Mouse (Mus musculus) embryonic facial prominence, embryonic 12.5 days (tissue): ENCODE measurements around the gene Ifrd2. TPM values are rescaled to one million over a fixed set of nuclear protein-coding genes. Genes with fewer than 3 reads are reported as not detected.

ENCODE experiments used
- ATAC-seq: fragments of 200-750 bp; cut with Nextera tagmentation; 2 replicates; pipeline ENCODE4 v1.8.0; 2017; ENCODE audit not compliant: insufficient number of reproducible peaks, insufficient read depth, low FRiP score, low TSS enrichment
- H3K27ac ChIP-seq: fragments of 300-500 bp; sonication (generic); 2 replicates; pipeline ENCODE4 v1.5.1; 2016; ENCODE audit warnings: mild to moderate bottlenecking
- H3K27me3 ChIP-seq: fragments of 300-500 bp; sonication (generic); 2 replicates; pipeline ENCODE4 v1.6.1; 2016; ENCODE audit warnings: mild to moderate bottlenecking, moderate library complexity
- H3K36me3 ChIP-seq: fragments of 300-500 bp; sonication (generic); 2 replicates; pipeline ENCODE4 v1.6.1; 2016; ENCODE audit warnings: mild to moderate bottlenecking
- H3K4me1 ChIP-seq: fragments of 300-500 bp; sonication (generic); 2 replicates; pipeline ENCODE4 v1.6.1; 2016
- H3K4me2 ChIP-seq: fragments of 300-500 bp; sonication (generic); replicated peaks from 2 replicates; pipeline ENCODE4 v1.6.1; 2016; ENCODE audit warnings: mild to moderate bottlenecking, moderate library complexity
- H3K4me3 ChIP-seq: fragments of 300-500 bp; sonication (generic); 2 replicates; pipeline ENCODE4 v1.5.1; 2016; ENCODE audit warnings: mild to moderate bottlenecking
- H3K9ac ChIP-seq: fragments of 300-500 bp; sonication (generic); 2 replicates; pipeline ENCODE4 v1.6.1; 2016; ENCODE audit warnings: mild to moderate bottlenecking, moderate library complexity
- H3K9me3 ChIP-seq: fragments of 300-500 bp; sonication (generic); 2 replicates; pipeline ENCODE4 v1.6.1; 2016; ENCODE audit warnings: mild to moderate bottlenecking, moderate library complexity
- WGBS: fragments of 180-500 bp; shearing (Covaris S2); methylation state at CpG from one replicate; pipeline ENCODE4 v1.1.7; 2016; 5-methylcytosine and 5-hydroxymethylcytosine counted together
- polyA plus RNA-seq: library from polyadenylated mRNA; unstranded; fragments of >200 nt; fragmentation: Nextera tagmentation; extraction: Ambion mirVana; gene quantifications from 2 replicates; pipeline ENCODE4 v1.2.1, GENCODE M21; 2016

Ifrd2 gene
- polyA plus RNA-seq, result 35.8 and 36.9 TPM in 2 replicates

DNA sequence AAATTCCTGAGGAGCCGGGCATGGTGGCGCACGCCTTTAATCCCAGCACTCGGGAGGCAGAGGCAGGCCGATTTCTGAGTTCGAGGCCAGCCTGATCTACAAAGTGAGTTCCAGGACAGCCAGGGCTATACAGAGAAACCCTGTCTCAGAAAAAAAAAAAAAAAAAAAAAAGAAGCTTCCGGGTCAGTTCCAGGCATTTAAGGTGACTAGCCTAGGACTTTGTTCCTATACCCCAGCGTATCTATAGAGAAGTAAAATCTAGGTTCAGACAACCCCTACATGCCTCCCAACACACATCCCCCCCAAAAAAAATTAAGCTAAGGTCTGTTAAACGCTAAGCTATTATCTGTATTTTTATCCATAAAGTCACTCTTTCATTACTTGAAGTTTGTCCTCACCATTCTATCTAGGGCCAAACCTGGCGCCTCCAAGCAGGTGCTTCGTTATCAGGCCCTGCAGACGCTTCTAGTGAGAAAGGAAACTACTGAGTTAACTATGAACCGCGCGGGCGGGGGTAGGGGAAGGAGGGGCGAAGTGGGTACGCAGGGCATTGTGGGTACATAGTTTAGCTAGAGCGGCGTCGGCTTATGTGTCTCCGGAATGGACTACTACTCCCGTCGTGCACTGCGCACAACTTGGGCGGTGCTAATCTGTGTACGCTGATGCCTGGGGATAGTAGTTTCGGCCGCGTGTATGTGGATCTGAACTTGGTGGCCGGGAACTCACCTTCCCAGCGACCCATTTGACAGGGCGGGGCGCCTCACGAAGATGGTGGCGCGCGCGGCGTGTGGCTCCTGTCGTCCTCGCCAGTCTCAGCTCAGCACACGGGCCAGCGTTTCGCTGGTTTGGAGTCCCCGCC lies at the start of gene Ifrd2:
TSS of gene Ifrd2 (plus strand) at position 669 of the 859 bp plus-strand sequence.
- Histone ChIP-seq H3K4me1 (peaks cover 14% of the 10 kb centered on the region), H3K9ac (peak within 1 kb of the TSS; percentile 57), H3K27me3 (no peaks in the 10 kb centered on the region), H3K4me2 (peak within 1 kb of the TSS; percentile 73), H3K36me3 (peaks cover 43% of the 10 kb centered on the region), H3K9me3 (no peaks in the 10 kb centered on the region), H3K27ac (peak within 1 kb of the TSS; percentile 46; the same call in 1 of the 2 replicates), H3K4me3 (peak within 1 kb of the TSS; percentile 85)
- peak; percentile 96 for ATAC-seq
- 14% methylated on average over 46 of the region's 46 CpGs for WGBS

- peaks cover 40% of the 10 kb centered on the region for H3K4me1 ChIP-seq
- H3K4me2 ChIP-seq, result no peak overlapping the region
- no peak for ATAC-seq
- no peaks in the 10 kb centered on the region for H3K27me3 ChIP-seq
- H3K9me3 ChIP-seq, result no peaks in the 10 kb centered on the region
- 93% methylated on average over 7 of the region's 7 CpGs for WGBS
- H3K27ac ChIP-seq, result no peak overlapping the region
- H3K4me3 ChIP-seq, result no peak overlapping the region
- no peak overlapping the region for H3K9ac ChIP-seq
- H3K36me3 ChIP-seq, result peaks cover 31% of the 10 kb centered on the region
These were observed 49.2 kb upstream of the Ifrd2 start for GRCm38 (mm10) chr9:107538231-107538630.

- Histone ChIP-seq H3K9ac (no peak overlapping the region), H3K4me3 (no peak overlapping the region), H3K9me3 (no peaks in the 10 kb centered on the region), H3K36me3 (peaks cover 35% of the 10 kb centered on the region), H3K4me1 (peaks cover 40% of the 10 kb centered on the region), H3K4me2 (no peak overlapping the region), H3K27ac (no peak overlapping the region), H3K27me3 (no peaks in the 10 kb centered on the region)
- no peak for ATAC-seq
- 93% methylated on average over 3 of the region's 3 CpGs for WGBS
These were observed 48.7 kb upstream of the Ifrd2 start for GRCm38 (mm10) chr9:107538711-107539110.

DNA sequence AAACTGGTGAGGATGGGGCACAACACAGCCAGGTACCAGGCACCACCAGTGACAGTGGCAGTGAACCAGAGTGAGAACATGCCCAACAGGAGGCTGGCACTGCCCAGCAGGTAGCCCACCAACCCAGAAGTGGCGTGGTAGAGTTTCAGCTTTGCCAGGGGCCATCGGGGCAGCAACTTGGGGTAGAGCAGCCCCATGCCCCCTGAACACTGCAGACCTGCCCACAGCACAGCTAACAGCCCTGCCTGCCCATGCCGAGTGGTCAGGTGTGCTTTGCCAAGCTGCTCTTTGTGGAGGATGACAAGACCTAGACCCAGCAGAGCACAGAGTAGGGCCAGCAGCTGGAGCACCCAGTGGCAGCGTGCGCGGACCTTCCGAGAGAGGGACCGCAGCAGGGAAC lies 47.5 kb upstream of the Ifrd2 start:
- Histone ChIP-seq H3K9ac (no peak overlapping the region), H3K9me3 (no peaks in the 10 kb centered on the region), H3K4me1 (peaks cover 39% of the 10 kb centered on the region), H3K36me3 (peaks cover 46% of the 10 kb centered on the region), H3K27ac (no peak overlapping the region), H3K27me3 (no peaks in the 10 kb centered on the region), H3K4me3 (no peak overlapping the region), H3K4me2 (no peak overlapping the region)
- ATAC-seq, result no peak
- WGBS, result 92% methylated on average over 8 of the region's 8 CpGs

- no peak overlapping the region for H3K4me3 ChIP-seq
- H3K4me2 ChIP-seq, result no peak overlapping the region
These were observed 47.0 kb upstream of the Ifrd2 start for GRCm38 (mm10) chr9:107540420-107540819.

GRCm38 (mm10) chr9:107541005-107541404 lies 46.4 kb upstream of the Ifrd2 start:
- ATAC-seq, result no peak
- 40% methylated on average over 10 of the region's 10 CpGs for WGBS
- peaks cover 28% of the 10 kb centered on the region for H3K4me1 ChIP-seq
- H3K4me3 ChIP-seq, result peak overlapping the region; percentile 50
- peak overlapping the region; percentile 38; the same call in 1 of the 2 replicates for H3K9ac ChIP-seq
- peaks cover 51% of the 10 kb centered on the region for H3K36me3 ChIP-seq
- H3K27me3 ChIP-seq, result no peaks in the 10 kb centered on the region
- no peak overlapping the region for H3K27ac ChIP-seq
- no peaks in the 10 kb centered on the region for H3K9me3 ChIP-seq
- H3K4me2 ChIP-seq, result peak overlapping the region; percentile 80

More at GRCm38 (mm10) chr9:107540420-107540819, 47.0 kb upstream of the Ifrd2 start:
- H3K36me3 ChIP-seq, result peaks cover 51% of the 10 kb centered on the region
- 72% methylated on average over 4 of the region's 4 CpGs for WGBS
- no peak overlapping the region for H3K27ac ChIP-seq
- H3K4me1 ChIP-seq, result peaks cover 34% of the 10 kb centered on the region
- H3K27me3 ChIP-seq, result no peaks in the 10 kb centered on the region
- H3K9me3 ChIP-seq, result no peaks in the 10 kb centered on the region
- H3K9ac ChIP-seq, result no peak overlapping the region
- no peak for ATAC-seq

DNA sequence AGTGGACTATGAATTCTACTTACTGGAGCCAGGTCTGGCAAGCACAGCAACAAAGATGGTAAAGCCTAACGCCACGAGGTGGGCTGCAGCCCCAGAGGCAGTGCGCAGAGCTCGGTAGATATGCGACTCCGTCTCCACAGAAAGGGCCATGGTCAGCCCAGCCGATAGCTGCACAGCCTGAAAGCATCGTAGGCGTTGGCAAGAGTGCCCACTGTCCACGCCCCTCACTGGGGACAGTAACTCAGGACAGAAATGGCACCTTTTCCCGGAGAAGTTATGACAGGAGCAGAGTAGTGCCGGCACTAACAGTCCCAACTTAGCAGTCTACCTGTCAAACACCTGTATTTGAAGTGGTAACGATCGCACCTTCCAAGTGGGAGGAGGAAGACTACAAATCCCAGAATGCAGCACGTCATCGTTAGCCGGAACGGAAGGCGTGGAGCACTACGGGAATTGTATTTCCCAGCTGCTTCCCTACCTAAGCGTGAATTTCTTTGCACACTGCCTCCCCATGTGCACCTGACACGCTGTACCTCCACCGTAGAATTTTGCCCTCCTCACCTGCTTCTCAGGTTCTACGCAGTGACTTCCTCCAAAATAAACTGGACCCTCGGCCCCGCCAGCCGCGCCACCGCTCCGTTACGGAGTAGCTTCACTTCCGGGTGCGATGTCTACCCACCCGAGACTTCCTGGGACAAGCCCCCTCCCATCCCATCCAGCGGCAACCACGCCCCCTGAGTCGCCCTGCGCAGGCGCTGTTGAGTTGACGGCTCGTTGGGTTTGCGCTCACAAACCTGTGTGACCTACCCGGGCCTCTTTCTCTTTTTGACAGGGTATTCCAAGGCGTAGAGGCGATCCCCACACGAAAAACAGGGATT lies 45.7 kb upstream of the Ifrd2 start, which contains the start of the genes Cyb561d2 and Nprl2:
TSS of gene Cyb561d2 (minus strand) at position 720 of the 878 bp plus-strand sequence.
TSS of gene Nprl2 (plus strand) at position 753 of the 878 bp plus-strand sequence.
- 0 out of 2 replicates have a peak within 1 kb of the TSS, but pooled peaks have one; percentile 52 for H3K27ac ChIP-seq
- peaks cover 25% of the 10 kb centered on the region for H3K4me1 ChIP-seq
- peaks cover 48% of the 10 kb centered on the region for H3K36me3 ChIP-seq

DNA sequence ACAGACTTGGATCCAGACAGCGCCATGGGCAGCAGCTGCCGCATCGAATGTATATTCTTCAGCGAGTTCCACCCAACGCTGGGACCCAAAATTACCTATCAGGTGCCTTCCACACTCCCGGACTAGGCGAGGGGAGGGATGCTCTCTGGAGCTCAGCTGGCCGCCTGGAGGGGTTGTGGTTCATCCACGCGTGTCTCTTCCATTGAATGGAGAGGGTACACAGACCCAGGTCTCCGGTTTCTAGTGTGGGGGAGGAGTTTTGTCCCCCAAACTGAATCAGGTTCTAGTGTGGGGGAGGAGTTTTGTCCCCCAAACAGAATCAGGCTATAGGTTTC lies 45.1 kb upstream of the Ifrd2 start:
- Histone ChIP-seq H3K4me3 (peak overlapping the region; percentile 50), H3K4me1 (peaks cover 26% of the 10 kb centered on the region), H3K27me3 (no peaks in the 10 kb centered on the region), H3K36me3 (peaks cover 47% of the 10 kb centered on the region), H3K4me2 (peak overlapping the region; percentile 80), H3K9me3 (no peaks in the 10 kb centered on the region), H3K9ac (peak overlapping the region; percentile 58), H3K27ac (0 out of 2 replicates have a peak overlapping the region, but pooled peaks have one; percentile 52)
- under 1% methylated on average over 11 of the region's 11 CpGs for WGBS
- no peak for ATAC-seq

More for the DNA sequence above, 45.7 kb upstream of the Ifrd2 start, which contains the start of the genes Cyb561d2 and Nprl2:
- peak within 1 kb of the TSS; percentile 58 for H3K9ac ChIP-seq
- ATAC-seq, result peak; percentile 74
- H3K4me2 ChIP-seq, result peak within 1 kb of the TSS; percentile 80
- H3K4me3 ChIP-seq, result peak within 1 kb of the TSS; percentile 50
- 2% methylated on average over 46 of the region's 46 CpGs for WGBS
- no peaks in the 10 kb centered on the region for H3K27me3 ChIP-seq
- H3K9me3 ChIP-seq, result no peaks in the 10 kb centered on the region

DNA sequence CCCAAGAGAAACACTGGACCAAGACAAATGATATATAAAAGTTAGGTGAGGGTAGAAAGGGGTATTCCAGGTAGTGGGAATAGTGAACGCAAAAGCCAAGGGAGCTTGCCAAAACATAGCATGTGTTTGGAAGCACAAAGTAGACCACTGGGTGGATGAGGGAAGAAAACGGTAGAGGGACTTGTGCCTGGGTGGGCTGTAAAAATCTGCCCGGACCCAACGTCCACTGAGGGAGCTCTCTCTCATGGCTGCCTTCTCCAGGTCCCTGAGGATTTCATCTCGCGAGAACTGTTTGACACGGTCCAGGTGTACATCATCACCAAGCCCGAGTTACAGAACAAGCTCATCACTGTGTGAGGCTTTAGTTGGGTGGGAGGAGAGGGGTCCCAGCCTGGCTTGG lies 44.7 kb upstream of the Ifrd2 start:
- ATAC-seq, result no peak
- no peaks in the 10 kb centered on the region for H3K27me3 ChIP-seq
- peaks cover 46% of the 10 kb centered on the region for H3K36me3 ChIP-seq
- peak overlapping the region; percentile 50 for H3K4me3 ChIP-seq
- H3K4me1 ChIP-seq, result peaks cover 30% of the 10 kb centered on the region
- peak overlapping the region; percentile 58 for H3K9ac ChIP-seq
- no peaks in the 10 kb centered on the region for H3K9me3 ChIP-seq
- H3K4me2 ChIP-seq, result peak overlapping the region; percentile 80
- WGBS, result 52% methylated on average over 8 of the region's 8 CpGs
- H3K27ac ChIP-seq, result 0 out of 2 replicates have a peak overlapping the region, but pooled peaks have one; percentile 52

DNA sequence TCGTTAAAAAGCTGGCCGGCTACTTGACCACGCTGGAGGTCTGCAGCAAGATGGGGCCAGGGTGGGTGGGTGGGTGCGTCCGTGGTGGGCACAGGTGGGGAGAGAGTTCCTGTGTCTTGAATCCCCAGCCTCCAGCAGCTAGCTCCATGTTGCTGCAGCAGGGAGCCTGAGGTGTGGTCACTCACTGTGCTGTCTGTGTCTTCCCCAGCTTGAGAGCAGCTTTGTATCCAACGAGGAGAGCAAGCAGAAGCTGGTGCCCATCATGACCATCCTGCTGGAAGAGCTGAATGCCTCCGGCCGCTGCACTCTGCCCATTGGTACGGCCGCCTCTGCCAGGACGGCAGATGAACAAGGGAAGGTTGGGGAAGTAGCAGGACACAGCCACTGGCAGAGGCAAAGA lies 44.1 kb upstream of the Ifrd2 start:
- WGBS, result 86% methylated on average over 11 of the region's 11 CpGs
- Histone ChIP-seq H3K4me1 (peaks cover 30% of the 10 kb centered on the region), H3K4me3 (no peak overlapping the region), H3K36me3 (peaks cover 40% of the 10 kb centered on the region), H3K9ac (no peak overlapping the region), H3K27me3 (no peaks in the 10 kb centered on the region), H3K4me2 (peak overlapping the region; percentile 80), H3K9me3 (no peaks in the 10 kb centered on the region), H3K27ac (no peak overlapping the region)
- no peak for ATAC-seq

DNA sequence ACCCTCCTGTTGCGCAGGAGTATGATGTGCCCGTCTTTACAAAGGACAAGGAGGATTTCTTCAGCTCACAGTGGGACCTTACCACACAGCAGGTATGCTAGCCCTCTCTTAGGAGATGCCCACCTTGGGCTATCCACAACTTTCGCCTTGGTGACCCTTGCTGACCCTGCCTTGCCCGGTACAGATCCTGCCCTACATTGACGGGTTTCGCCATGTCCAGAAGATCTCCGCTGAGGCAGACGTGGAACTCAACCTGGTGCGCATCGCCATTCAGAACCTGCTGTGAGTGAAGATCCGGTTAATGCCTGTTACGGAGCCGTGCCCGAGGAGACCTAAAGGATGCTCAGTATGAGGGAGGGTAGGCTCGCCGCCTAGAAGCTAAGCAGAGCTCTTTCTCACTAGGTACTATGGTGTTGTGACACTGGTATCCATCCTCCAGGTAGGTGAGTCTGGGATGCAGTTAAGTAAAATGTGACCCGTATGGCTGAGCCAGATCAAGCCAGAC lies 43.2 kb upstream of the Ifrd2 start:
- H3K36me3 ChIP-seq, result peaks cover 31% of the 10 kb centered on the region
- no peak for ATAC-seq
- H3K27ac ChIP-seq, result no peak overlapping the region
- peaks cover 30% of the 10 kb centered on the region for H3K4me1 ChIP-seq
- WGBS, result 92% methylated on average over 17 of the region's 17 CpGs
- no peak overlapping the region for H3K4me2 ChIP-seq
- no peaks in the 10 kb centered on the region for H3K9me3 ChIP-seq
- no peak overlapping the region for H3K9ac ChIP-seq
- H3K4me3 ChIP-seq, result no peak overlapping the region
- H3K27me3 ChIP-seq, result no peaks in the 10 kb centered on the region
